Mouse (Mus musculus) small intestine, adult 2 months (tissue): ENCODE measurements at regions not wholly inside any gene's neighbourhood (a gene's known extent, or its start where the extent isn't known, plus 50 kb on each side); places are given as distances from the start of the nearest gene placed in this dataset.

Source experiments
- CTCF ChIP-seq: fragments of 200-500 bp; IDR thresholded peaks from 2 replicates; pipeline ENCODE4 v1.5.1; 2012; ENCODE audit warnings: low read depth, mild to moderate bottlenecking, control low read depth, inconsistent platforms, low read length, moderate library complexity, mixed read lengths; ENCODE audit not compliant: insufficient replicate concordance, insufficient read length; ENCODE audit errors: extremely low read depth
- POLR2A ChIP-seq: fragments of 200-500 bp; IDR thresholded peaks from 2 replicates; pipeline ENCODE4 v1.6.1; 2012; ENCODE audit warnings: low read depth, mild to moderate bottlenecking, control low read depth, inconsistent platforms, low read length, moderate library complexity

GRCm38 (mm10) chr11:17464875-17465274 is 207.5 kb downstream of the C1d start:
- TF ChIP-seq CTCF (0 out of 2 replicates have a peak, but pooled peaks have one; percentile 20), POLR2A (no peak)
